Mouse (Mus musculus) brain, embryonic 18.5 days (tissue): ENCODE measurements at regions not wholly inside any gene's neighbourhood (a gene's known extent, or its start where the extent isn't known, plus 50 kb on each side); places are given as distances from the start of the nearest gene placed in this dataset.
"Not testable (repeated sequence)": the region's sequence is repeated elsewhere in the genome, so short reads cannot be mapped to it uniquely, and the experiment has no call there.

Source experiments
- DNase-seq: peaks from one replicate; pipeline ENCODE4 v3.0.0-alpha.2; 2012; ENCODE audit warnings: low read depth, low spot score

DNA sequence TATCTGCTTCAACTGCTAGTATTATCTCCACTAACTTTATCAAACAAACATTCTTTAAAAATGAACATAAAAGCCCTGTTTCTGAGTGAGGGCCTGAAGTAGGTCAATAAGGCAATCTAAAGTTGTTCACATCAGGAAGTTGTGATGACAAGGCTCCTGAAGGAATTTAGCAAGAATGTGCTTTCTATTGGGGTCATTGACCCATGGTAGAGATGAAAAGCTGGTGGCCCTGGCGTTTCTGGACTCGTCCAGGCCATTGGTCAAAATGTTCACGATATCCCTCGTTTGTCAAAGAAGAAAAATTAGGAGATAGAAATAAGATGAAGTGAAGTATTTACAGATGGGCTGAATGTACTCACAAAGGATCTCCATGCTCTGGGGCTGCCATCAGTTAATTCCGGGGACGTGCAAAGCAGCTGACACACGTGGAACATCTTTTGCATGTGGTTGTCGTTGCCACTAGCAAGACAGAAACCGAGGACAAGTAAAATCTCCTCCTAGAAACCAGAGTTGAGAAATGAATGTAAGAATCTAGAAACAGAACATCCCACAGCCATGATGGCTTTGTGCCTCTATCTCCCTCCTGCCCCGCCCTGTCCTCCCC is 134.1 kb downstream of the Snx18 start:
- DNase-seq = no peak

DNA sequence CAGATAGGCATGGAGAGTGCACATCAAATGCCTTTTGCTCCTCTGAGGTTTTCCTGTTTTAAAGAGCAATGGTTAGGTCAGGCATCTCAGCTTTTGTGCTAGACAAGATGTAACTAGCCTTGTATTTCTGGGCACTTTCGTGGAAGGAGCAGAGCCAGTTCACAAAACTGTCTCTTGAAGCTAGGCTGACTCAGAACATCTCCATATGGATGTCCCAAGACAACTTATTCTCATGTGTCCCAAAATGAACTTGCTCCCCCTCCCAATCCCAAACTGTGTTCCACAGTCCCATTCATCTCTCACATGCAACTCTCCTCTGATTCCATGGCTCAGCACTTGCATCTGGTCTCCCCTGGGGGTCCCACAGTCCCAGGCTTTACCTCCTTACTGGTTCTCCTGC is 135.5 kb downstream of the Snx18 start:
- peak; percentile 12 for DNase-seq

DNA sequence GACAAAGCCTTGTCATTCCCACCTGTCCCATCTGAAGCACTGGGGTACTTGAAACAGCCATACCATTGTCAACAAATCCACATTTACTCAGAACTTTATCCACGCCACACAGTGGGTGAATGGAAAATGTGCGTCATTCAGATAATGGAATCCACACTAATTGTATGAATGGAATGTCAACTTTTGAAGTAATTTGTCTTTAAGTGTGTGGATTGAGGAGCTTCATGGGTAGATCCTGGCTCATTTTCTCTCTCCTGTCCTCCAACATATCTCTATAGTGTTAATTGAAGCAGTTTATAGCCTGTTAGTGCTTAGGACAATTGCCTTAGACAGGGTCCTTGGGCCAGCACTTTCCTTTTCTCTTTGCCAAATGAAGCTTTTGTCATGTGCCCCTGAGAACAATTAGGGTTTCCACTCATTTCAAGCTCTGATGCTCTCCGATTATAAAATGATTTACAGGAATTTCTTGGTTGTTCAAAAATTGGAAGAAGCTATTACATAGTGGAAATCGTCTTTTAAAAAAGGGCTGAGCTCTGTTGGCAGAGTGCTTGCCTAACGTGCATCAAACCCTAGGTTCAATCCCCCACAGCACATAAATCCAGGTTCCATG is 140.4 kb downstream of the Snx18 start:
- no peak for DNase-seq

- DNase-seq = no peak
These were observed 147.4 kb downstream of the Snx18 start for GRCm38 (mm10) chr13:113470822-113471557.

DNA sequence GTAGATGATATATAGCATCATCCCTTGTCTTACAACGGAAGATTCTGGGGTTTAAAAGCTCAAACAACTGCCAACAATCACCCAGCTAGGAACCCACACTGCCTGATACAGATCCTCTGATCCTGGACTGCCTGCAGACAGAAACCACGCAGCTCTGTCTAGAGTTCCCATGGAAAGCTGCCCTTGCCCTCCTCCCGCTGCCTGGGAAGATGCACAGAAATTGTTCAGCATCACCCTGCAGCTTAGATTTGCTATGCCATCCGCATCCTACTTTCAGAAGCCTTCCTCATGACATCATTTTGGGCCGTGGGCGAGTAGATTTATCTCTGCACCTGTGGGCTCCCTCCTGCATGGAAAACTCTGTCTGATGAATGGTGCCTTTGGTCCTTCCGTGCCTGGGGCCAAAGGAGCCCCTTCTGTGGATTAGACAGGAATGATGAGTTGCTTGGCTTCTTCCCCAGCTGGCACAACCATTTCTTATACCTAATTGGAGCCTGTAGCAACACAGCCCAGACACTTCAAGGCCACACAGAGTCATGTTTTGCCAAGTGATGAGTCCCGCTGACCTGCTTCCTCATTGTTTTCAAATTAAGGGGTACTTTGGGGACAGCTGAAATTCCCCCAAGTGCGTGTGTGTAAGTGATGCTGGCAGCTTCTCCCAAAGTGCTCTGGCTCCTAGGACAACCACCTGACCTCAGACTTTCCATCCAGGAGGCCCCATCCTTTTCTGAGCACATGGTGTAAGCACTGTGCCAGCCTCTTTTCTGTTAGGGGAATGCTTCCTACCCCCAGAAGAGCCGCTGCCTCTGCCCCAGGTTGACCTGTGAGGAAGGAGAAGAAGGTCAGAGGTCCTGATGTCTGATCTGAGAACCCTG is 153.9 kb downstream of the Snx18 start:
- DNase-seq = no peak

DNA sequence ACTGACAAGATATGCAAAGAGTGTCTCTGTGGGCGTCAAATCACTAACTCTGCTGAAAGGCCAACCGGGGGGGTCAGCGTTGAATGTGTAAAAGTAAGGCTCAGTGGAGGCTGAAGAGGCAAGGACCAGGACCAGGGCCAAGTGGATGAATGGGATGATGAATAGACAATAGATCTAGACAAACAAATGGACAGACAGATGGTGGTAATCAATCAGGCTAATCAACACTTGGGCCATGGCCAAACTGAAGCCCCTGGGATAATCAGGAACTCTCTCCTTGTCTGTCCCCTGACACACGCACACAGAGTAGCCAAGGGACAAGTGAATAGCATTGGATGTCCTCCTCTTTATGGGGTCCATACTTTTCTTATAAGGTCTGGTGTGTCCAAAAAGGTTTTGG is 154.9 kb downstream of the Snx18 start:
- no peak for DNase-seq

- DNase-seq = no peak
These were observed 161.7 kb downstream of the BC067074 start for GRCm38 (mm10) chr13:113454490-113455295.

DNA sequence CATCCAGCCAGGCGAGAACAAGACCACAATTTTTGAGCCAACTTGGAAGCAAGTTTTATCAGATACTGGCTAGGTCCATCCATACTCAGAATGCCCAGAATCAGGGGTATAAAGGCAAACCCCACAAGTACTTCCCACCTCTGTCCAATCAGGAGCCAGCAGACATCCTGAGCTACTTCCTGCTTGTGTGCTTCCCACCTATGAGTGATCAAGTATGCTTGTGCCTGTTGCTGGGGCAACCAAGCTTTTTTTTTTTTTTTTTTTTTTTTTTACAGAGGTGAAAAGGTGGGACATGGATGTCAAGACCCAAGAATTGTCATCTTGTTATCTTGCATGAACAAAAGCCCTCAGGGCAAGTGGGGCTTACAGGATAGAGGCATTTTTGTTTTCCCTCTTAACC is 155.4 kb downstream of the BC067074 start:
- no peak for DNase-seq

DNA sequence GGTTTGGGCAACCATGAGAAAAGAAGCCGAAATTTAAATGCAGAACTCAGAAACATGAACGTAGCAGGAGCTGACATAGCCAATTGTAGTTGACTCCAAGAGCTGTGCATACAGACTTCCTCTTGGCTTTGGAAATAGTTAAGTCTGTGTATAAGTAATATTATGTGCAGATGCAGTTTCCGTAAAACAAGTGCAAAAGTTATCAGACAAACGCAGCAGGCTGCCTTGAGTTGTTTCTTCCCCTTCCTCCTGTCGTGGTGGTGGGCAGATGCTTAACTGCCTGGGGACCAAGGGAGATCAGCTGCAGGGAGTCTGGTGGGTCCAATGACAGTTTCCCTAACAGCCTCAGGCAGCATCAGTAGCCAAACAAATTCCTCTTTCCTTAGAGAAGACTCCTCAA is 153.3 kb downstream of the BC067074 start:
- no peak for DNase-seq

- DNase-seq = not testable (repeated sequence)
These were observed 151.5 kb downstream of the BC067074 start for GRCm38 (mm10) chr13:113444481-113444880.

GRCm38 (mm10) chr13:113443078-113443477 is 150.1 kb downstream of the BC067074 start:
- DNase-seq = no peak

DNA sequence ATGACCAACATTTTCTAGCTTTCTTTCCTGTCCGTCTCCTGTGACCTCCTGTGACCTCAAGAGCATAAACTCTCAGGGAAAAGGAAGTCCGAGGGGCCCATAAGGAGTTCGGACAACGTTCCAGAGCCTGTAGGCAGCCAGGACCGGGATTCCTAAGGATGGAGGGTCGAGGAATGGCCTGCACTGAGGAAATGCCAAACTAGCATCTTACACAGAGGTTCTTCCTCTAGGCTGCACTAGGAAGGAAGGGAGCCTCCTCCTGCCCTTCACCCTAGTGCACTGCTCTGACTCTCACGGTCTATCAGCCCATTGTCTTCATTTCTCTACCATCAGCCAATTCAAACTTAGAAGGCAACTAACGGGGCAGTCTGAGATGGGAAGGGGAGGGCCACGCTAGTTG is 149.2 kb downstream of the BC067074 start:
- no peak for DNase-seq

- DNase-seq = no peak
These were observed 147.2 kb downstream of the BC067074 start for GRCm38 (mm10) chr13:113440137-113440536.

GRCm38 (mm10) chr13:113439516-113439915 is 146.6 kb downstream of the BC067074 start:
- DNase-seq = no peak

GRCm38 (mm10) chr13:113438872-113439271 is 145.9 kb downstream of the BC067074 start:
- no peak for DNase-seq

DNA sequence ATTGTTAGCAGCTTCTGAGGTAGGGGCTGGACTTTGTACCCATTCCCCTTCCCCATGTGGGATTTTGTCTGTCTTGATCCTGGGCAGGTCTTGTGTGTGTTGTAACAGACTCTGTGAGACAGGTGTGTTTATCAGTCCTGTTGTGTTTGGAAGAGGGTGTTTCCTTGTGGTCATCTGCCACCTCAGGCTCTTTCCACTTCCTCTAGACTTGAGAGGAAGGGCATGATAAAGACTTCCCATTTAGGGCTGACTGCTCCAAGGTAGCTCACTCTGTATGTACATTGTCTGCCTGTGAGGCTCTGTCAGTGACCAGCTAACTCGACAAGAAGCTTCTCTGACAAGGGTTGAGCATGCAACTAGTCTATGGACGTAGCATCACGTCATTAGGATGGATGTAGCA is 143.3 kb downstream of the BC067074 start:
- no peak for DNase-seq

- DNase-seq = no peak
These were observed 142.2 kb downstream of the BC067074 start for GRCm38 (mm10) chr13:113435117-113435516.

GRCm38 (mm10) chr13:113433456-113433855 is 140.5 kb downstream of the BC067074 start:
- DNase-seq = no peak

GRCm38 (mm10) chr13:113429615-113430014 is 136.7 kb downstream of the BC067074 start:
- no peak for DNase-seq
